Mouse (Mus musculus): ENCODE data around the gene Camta2. TPM values are rescaled to one million over a fixed set of nuclear protein-coding genes. Genes with fewer than 3 reads are reported as not detected.

Gene Camta2
- total and polyA plus RNA-seq, 3 experiments = 32.5 to 37.9 (median 37.8) TPM

DNA sequence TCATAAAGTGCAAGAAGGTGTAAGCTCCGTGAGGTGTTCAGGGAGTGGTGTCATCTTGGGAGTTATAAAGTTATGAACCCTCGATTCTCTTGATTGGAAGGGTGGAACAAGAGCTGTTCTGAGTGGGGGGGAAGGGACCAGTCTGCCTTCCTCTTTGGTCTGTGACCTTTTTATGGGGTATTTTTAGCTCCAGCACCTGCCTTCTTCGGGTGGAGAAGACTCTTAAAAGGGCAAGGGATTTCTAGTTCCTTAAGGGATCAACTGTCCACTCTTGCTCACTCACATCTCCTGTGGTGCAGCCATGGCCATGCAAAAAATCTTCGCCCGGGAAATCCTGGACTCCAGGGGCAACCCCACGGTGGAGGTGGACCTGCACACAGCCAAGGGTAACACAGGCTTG lies 30.3 kb downstream of the Camta2 start:
- TF ChIP-seq EP300 (IDR thresholded peaks at IDR 0.05; ENCODE audit: insufficient read depth, low read depth, low read length) (no peak), POLR2A (IDR thresholded peaks at IDR 0.05; ENCODE audit: insufficient read depth, low read depth, low read length) (no peak), CTCF (IDR thresholded peaks at IDR 0.05) (no peak)
- Histone ChIP-seq H3K79me2 (replicated peaks; ENCODE audit: control insufficient read depth, insufficient read depth, low read length) (peaks cover 4% of the 10 kb centered on the region), H3K27me3 (ENCODE audit: control insufficient read depth, insufficient read depth, low read length) (no peaks in the 10 kb centered on the region), H3K9ac (ENCODE audit: low read depth, low read length) (peak overlapping the region; percentile 13), H3K4me3 (peak overlapping the region; percentile 47), H3K27ac (peak overlapping the region; percentile 99), H3K36me3 (ENCODE audit: control insufficient read depth, insufficient read depth, low read length) (peaks cover 12% of the 10 kb centered on the region), H3K4me1 (ENCODE audit: control insufficient read depth, insufficient read depth, low read length) (no peaks in the 10 kb centered on the region)
- intact Hi-C loops (cut with DNase I) = no loop called here
- WGBS = 42% methylated on average over 6 of the region's 6 CpGs
- DNase-seq = peak; percentile 15 to 16

DNA sequence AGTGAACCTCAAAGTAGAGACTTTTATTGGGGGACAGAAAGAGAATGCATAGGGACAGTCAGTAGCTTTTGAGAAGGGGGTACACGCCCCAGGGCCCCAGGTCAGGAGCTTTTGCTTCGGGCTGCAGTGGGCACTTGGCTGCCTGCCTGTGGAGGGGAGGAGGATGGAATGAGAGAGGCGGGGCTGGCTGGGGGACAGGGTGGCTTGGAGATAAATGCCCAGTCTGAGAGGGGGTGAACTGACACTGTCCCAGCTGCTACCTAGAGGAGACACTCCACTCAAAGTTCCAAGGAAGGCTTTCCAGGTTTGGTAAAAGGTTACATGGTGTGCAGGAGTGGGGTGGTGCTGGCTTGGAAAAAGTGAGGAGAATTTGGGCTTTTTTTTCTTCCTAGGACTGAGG lies 30.9 kb downstream of the Camta2 start, which contains the start of gene Eno3:
TSS of gene Eno3 (plus strand) at position 239 of the 400 bp plus-strand sequence.
- DNase-seq = peak in 1 of 2 experiments; percentile 51
- intact Hi-C loops (cut with DNase I) = no loop called here

DNA sequence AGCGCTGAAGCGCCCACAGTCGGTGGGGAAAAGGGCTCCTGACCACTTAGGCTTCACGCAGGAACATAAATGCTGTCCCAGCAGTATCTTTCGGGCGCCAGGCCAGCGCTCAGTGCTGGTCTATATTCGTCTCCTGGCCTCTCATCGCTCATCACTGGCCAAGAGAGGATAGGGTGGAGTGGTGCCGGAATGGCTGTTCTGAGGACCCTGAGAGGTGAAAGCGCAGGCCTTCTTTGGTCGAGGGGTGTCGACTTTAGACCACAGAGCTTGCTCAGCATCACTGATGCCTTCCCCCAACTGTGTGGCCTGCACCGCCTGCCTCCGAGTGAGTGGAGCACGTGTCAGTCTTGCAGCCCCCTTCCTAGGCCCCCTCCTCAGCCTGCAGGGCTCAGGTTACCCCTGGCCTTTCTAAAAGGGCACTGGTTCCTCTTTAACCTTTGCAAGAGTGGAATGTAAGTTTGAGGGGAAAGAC lies 31.4 kb downstream of the Camta2 start:
- Histone ChIP-seq H3K4me3 (peak overlapping the region; percentile 100), H3K27me3 (ENCODE audit: control insufficient read depth, insufficient read depth, low read length) (no peaks in the 10 kb centered on the region), H3K4me1 (ENCODE audit: control insufficient read depth, insufficient read depth, low read length) (peaks cover 3% of the 10 kb centered on the region; the same call in 1 of the 2 replicates), H3K79me2 (replicated peaks; ENCODE audit: control insufficient read depth, insufficient read depth, low read length) (peaks cover 4% of the 10 kb centered on the region), H3K36me3 (ENCODE audit: control insufficient read depth, insufficient read depth, low read length) (peaks cover 14% of the 10 kb centered on the region), H3K9ac (ENCODE audit: low read depth, low read length) (peak overlapping the region; percentile 13), H3K27ac (peak overlapping the region; percentile 99)
- WGBS = 16% methylated on average over 16 of the region's 16 CpGs
- TF ChIP-seq POLR2A (IDR thresholded peaks at IDR 0.05; ENCODE audit: insufficient read depth, low read depth, low read length) (peak; percentile 62), CTCF (IDR thresholded peaks at IDR 0.05) (no peak)
- intact Hi-C loops (cut with DNase I) = no loop called here
- peak; percentile 81 to 86 for DNase-seq

More for the DNA sequence above, 30.9 kb downstream of the Camta2 start, which contains the start of gene Eno3:
- Histone ChIP-seq H3K27me3 (ENCODE audit: control insufficient read depth, insufficient read depth, low read length) (no peaks in the 10 kb centered on the region), H3K9ac (ENCODE audit: low read depth, low read length) (peak within 1 kb of the TSS; percentile 77), H3K79me2 (replicated peaks; ENCODE audit: control insufficient read depth, insufficient read depth, low read length) (peaks cover 4% of the 10 kb centered on the region), H3K4me3 (peak within 1 kb of the TSS; percentile 100), H3K4me1 (ENCODE audit: control insufficient read depth, insufficient read depth, low read length) (peaks cover 1% of the 10 kb centered on the region; the same call in 1 of the 2 replicates), H3K27ac (peak within 1 kb of the TSS; percentile 99), H3K36me3 (ENCODE audit: control insufficient read depth, insufficient read depth, low read length) (peaks cover 14% of the 10 kb centered on the region)
- TF ChIP-seq POLR2A (IDR thresholded peaks at IDR 0.05; ENCODE audit: insufficient read depth, low read depth, low read length) = peak; percentile 65
- TF ChIP-seq CTCF (IDR thresholded peaks at IDR 0.05) = no peak
- no peak for TF ChIP-seq EP300 (IDR thresholded peaks at IDR 0.05; ENCODE audit: insufficient read depth, low read depth, low read length)
- WGBS = 42% methylated on average over 3 of the region's 3 CpGs

DNA sequence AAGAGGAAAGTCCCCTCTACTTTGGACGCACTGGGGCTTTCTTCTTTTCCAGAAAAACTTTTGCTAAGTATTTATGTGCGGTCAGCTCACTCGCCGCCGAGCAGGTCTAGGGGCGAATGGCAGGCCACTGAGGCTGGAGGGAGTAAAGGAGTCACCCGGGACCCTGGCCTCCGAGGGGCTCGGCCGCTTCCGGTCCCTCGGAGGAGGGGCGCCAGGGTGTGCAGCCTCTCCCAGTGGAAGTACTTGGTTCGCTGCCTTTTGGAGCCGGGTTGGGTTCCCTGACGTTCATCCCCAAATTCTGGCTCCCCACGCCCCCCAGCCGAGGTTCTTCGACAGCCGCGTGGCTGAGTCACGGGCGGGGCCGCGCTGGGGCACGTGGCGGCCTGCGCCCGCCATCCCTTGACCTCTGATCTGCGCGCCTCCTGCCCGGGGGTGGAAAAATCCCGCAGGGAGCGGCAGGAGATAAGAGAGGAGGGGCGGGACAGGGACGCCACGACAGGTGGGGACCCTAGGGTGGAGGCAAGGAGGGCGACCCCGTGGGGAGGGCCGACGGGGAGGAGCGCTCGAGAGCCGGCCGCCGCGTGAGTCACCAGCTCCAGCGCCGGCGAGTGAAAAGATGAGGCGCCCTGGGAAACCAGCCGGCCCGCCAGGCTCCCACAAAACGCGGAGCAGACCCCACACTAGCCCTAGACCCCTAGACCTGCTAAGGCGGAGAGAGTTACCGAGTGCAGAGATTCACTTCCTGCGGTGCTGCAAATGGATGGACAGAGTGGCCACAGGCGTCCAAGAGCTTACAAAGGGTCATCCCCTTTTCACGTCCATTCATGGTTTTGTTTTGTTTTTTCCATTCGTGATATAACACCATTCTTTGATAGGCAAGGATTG lies 32.1 kb downstream of the Camta2 start:
- TF ChIP-seq EP300 (IDR thresholded peaks at IDR 0.05; ENCODE audit: insufficient read depth, low read depth, low read length) (no peak), CTCF (IDR thresholded peaks at IDR 0.05) (no peak), POLR2A (IDR thresholded peaks at IDR 0.05; ENCODE audit: insufficient read depth, low read depth, low read length) (no peak; the same call in 1 of the 2 replicates)
- DNase-seq = peak; percentile 82 to 83
- H3K4me1 ChIP-seq (ENCODE audit: control insufficient read depth, insufficient read depth, low read length) = peaks cover 3% of the 10 kb centered on the region; the same call in 1 of the 2 replicates
- H3K79me2 ChIP-seq (replicated peaks; ENCODE audit: control insufficient read depth, insufficient read depth, low read length) = peaks cover 4% of the 10 kb centered on the region
- H3K36me3 ChIP-seq (ENCODE audit: control insufficient read depth, insufficient read depth, low read length) = peaks cover 17% of the 10 kb centered on the region
- WGBS = 2% methylated on average over 61 of the region's 61 CpGs
- no peaks in the 10 kb centered on the region for H3K27me3 ChIP-seq (ENCODE audit: control insufficient read depth, insufficient read depth, low read length)
- peak overlapping the region; percentile 99 for H3K27ac ChIP-seq
- H3K9ac ChIP-seq (ENCODE audit: low read depth, low read length) = peak overlapping the region; percentile 77
- intact Hi-C loops (cut with DNase I) = loop anchor here (2.0 kb wide), 1 partner anchor 13 kb away; the partner anchor contains the start of gene Spag7
- peak overlapping the region; percentile 100 for H3K4me3 ChIP-seq

DNA sequence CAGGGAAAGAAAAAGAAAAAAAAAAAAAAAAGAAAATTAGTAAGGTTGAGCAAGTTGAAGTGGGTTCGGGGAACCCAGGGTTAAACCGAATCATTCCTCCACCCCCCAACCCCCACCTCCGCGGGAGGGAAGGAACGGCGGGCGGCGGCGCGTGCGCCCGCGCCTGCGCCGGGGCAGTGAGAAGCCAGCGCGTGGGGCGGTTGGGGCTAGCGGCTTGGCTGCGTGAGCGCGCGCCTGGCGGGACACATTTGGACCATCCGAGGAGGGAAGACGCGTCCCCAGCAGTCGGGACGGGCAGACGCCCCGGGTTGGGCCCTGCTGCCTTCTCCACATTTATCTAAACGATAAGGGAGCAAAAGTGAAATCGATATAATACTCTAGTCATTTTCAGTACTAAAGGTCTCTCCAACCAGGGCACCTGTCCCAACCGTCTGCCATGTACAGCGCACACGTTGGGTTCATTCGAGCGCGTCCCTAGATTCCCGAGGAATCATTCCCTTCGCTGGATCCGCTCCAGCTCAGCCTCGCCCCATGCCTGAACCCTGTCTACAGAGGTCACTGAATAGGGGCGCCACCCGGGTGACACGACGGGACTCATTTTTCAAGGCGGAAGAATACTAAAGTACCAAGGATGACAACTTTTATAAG lies 32.9 kb downstream of the Camta2 start:
- Histone ChIP-seq H3K79me2 (replicated peaks; ENCODE audit: control insufficient read depth, insufficient read depth, low read length) (peaks cover 4% of the 10 kb centered on the region), H3K4me1 (ENCODE audit: control insufficient read depth, insufficient read depth, low read length) (peaks cover 3% of the 10 kb centered on the region; the same call in 1 of the 2 replicates), H3K27me3 (ENCODE audit: control insufficient read depth, insufficient read depth, low read length) (no peaks in the 10 kb centered on the region), H3K9ac (ENCODE audit: low read depth, low read length) (peak overlapping the region; percentile 77), H3K27ac (peak overlapping the region; percentile 99), H3K4me3 (peak overlapping the region; percentile 100), H3K36me3 (ENCODE audit: control insufficient read depth, insufficient read depth, low read length) (peaks cover 19% of the 10 kb centered on the region)
- intact Hi-C loops (cut with DNase I) = loop anchor here (2.0 kb wide), 1 partner anchor 14 kb away; the partner anchor contains the start of gene Spag7
- TF ChIP-seq POLR2A (IDR thresholded peaks at IDR 0.05; ENCODE audit: insufficient read depth, low read depth, low read length) (peak; percentile 79), EP300 (IDR thresholded peaks at IDR 0.05; ENCODE audit: insufficient read depth, low read depth, low read length) (0 out of 2 replicates have a peak, but pooled peaks have one; percentile 55), CTCF (IDR thresholded peaks at IDR 0.05) (no peak)
- peak; percentile 89 to 90 for DNase-seq
- WGBS = 1% methylated on average over 48 of the region's 48 CpGs
